Mouse (Mus musculus): Measurements from ENCODE around the gene Ccl17.

- TF ChIP-seq GATA1 (IDR thresholded peaks at IDR 0.05; ENCODE audit: borderline replicate concordance, low read length) (no peak), FLI1 (IDR thresholded peaks at IDR 0.05; ENCODE audit: low read length) (no peak)
Measured at GRCm38 (mm10) chr8:94857346-94858173, 47.3 kb downstream of the Ccl17 start, which contains the start of gene Polr2c.
